Comparison of ENCODE assay signal across 21 mouse cellular contexts in the genomic region with DNA sequence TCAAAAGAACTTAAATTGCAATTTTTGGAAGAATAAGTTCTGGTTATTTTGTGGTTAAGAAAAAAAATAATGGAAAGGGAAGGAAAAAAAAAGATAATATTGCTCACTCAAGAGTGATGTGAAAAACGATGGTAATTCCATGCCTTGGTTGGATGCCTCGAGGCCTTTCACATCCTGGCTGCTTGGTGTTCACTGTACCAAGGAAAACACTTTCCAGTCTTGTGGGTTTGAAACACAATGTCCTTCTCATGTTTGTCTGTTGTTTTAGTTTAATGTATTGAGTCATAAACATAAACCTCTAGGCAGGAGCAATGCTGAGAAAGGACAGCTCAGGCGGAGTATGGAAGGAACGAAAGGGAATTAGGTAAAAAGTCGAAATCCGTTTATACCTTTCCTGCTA.
A peak's percentile ranks its signal among the peaks of the same experiment; 100 is the strongest.
DNase-seq lines count a peak whose midpoint lies in the region; ATAC-seq and TF ChIP-seq lines count a peak whose summit lies in the region.
"Had no signal": no experiment of that assay in that cellular context is flagged by ENCODE, and none has a peak within 500 bp of the region (broad histone marks: within the 10 kb centered on the region; RNA-seq: fewer than 3 reads in every experiment).

No protein-coding gene starts in this region.

- H3K4me1 ChIP-seq in kidney, embryonic 15.5 days: peaks cover 10% of the 10 kb centered on the region
- H3K4me1 ChIP-seq in kidney, postnatal 0 days (replicated peaks; ENCODE audit: insufficient read depth, low read length): no peaks in the 10 kb centered on the region
- H3K4me1 ChIP-seq in embryonic facial prominence, embryonic 10.5 days: no peaks in the 10 kb centered on the region
- H3K4me1 ChIP-seq: embryonic facial prominence, embryonic 12.5 days; forebrain, embryonic 13.5 days; forebrain, embryonic 15.5 days had no signal

- 66% methylated on average over 6 of the region's 6 CpGs for WGBS in kidney, embryonic 15.5 days
- WGBS in kidney, postnatal 0 days: 48% methylated on average over 6 of the region's 6 CpGs
- 87% methylated on average over 6 of the region's 6 CpGs for WGBS in embryonic facial prominence, embryonic 10.5 days

- no peaks in the 10 kb centered on the region for H3K36me3 ChIP-seq in kidney, embryonic 15.5 days
- H3K36me3 ChIP-seq in kidney, postnatal 0 days (ENCODE audit: insufficient read depth, low read length): no peaks in the 10 kb centered on the region
- H3K36me3 ChIP-seq in embryonic facial prominence, embryonic 10.5 days (replicated peaks): no peaks in the 10 kb centered on the region
- H3K36me3 ChIP-seq: embryonic facial prominence, embryonic 12.5 days; forebrain, embryonic 15.5 days had no signal

- no peak overlapping the region for H3K4me2 ChIP-seq in kidney, embryonic 15.5 days
- H3K4me2 ChIP-seq in kidney, postnatal 0 days (ENCODE audit: low read length): no peak overlapping the region
- H3K4me2 ChIP-seq: embryonic facial prominence, embryonic 12.5 days; forebrain, embryonic 13.5 days; forebrain, embryonic 15.5 days had no signal

- POLR2A ChIA-PET in Patski (lab: Charles Lee): interaction anchor here (1.0 kb wide), 1 partner anchor 17 kb away, joined by 3 read pairs; no protein-coding TSS in a partner anchor

- in situ Hi-C loops in Patski (cut with MboI; ENCODE audit: low pct_unique_long_range_greater_than_20kb): no loop called here

- no peak overlapping the region for H3K9ac ChIP-seq in kidney, embryonic 15.5 days
- no peak overlapping the region for H3K9ac ChIP-seq in kidney, postnatal 0 days (ENCODE audit: low read depth, low read length)
- H3K9ac ChIP-seq: embryonic facial prominence, embryonic 12.5 days; forebrain, embryonic 13.5 days; forebrain, embryonic 15.5 days; forebrain, postnatal 0 days had no signal

- no peak overlapping the region for H3K27ac ChIP-seq in kidney, embryonic 15.5 days
- H3K27ac ChIP-seq in kidney, postnatal 0 days: no peak overlapping the region
- H3K27ac ChIP-seq in embryonic facial prominence, embryonic 10.5 days (replicated peaks): no peak overlapping the region
- H3K27ac ChIP-seq: embryonic facial prominence, embryonic 12.5 days; forebrain, embryonic 13.5 days; forebrain, embryonic 15.5 days had no signal

- H3K4me3 ChIP-seq in kidney, embryonic 15.5 days (replicated peaks): no peak overlapping the region
- no peak overlapping the region for H3K4me3 ChIP-seq in kidney, postnatal 0 days (replicated peaks; ENCODE audit: low read depth, low read length)
- no peak overlapping the region for H3K4me3 ChIP-seq in embryonic facial prominence, embryonic 10.5 days
- H3K4me3 ChIP-seq: embryonic facial prominence, embryonic 12.5 days; forebrain, embryonic 13.5 days; forebrain, embryonic 15.5 days had no signal

- ATAC-seq in kidney, embryonic 15.5 days (replicated peaks; ENCODE audit: low FRiP score): peak; percentile 74
- ATAC-seq in kidney, postnatal 0 days (replicated peaks; ENCODE audit: low FRiP score, low read depth): no peak
- ATAC-seq in Patski: peak; percentile 51
- ATAC-seq: forebrain, embryonic 13.5 days; forebrain, embryonic 15.5 days; forebrain, postnatal 0 days had no signal

- CTCF ChIA-PET in Patski (lab: Charles Lee): interaction anchor here (1.0 to 1.4 kb wide), 2 partner anchors 15 to 43 kb away, joined by 3 to 4 read pairs; no protein-coding TSS in a partner anchor

- no peak for TF ChIP-seq CTCF in kidney, postnatal 0 days (IDR thresholded peaks at IDR 0.05; ENCODE audit: low read depth)
- TF ChIP-seq CTCF in Patski (IDR thresholded peaks at IDR 0.05): no peak

- no peak for DNase-seq in kidney, postnatal 14 days
- peak; percentile 8 for DNase-seq in kidney, postnatal 0 days (ENCODE audit: low spot score)
- no peak for DNase-seq in kidney, postnatal 10 days
- peak; percentile 9 for DNase-seq in Muller cell, postnatal 12 days (ENCODE audit: inconsistent ontology term)
- peak; percentile 42 for DNase-seq in Patski (ENCODE audit: low read depth, low spot score)
- DNase-seq in embryonic facial prominence, embryonic 10.5 days (ENCODE audit: low spot score): no peak
- DNase-seq: adrenal gland, adult 2 months; adrenal gland, postnatal 10 days; adrenal gland, postnatal 25 days; cerebellum, adult 11 months; cerebellum, adult 18-20 months; cerebellum, adult 8-10 months; cerebellum, adult 9-11 months; cerebellum, postnatal 14 days; cerebellum, postnatal 36 days; embryo, embryonic 11 days; forebrain, postnatal 0 days had no signal

- no peaks in the 10 kb centered on the region for H3K9me3 ChIP-seq in kidney, embryonic 15.5 days (replicated peaks)
- no peaks in the 10 kb centered on the region for H3K9me3 ChIP-seq in kidney, postnatal 0 days (replicated peaks; ENCODE audit: low read length)
- H3K9me3 ChIP-seq in embryonic facial prominence, embryonic 10.5 days: no peaks in the 10 kb centered on the region
- H3K9me3 ChIP-seq: embryonic facial prominence, embryonic 12.5 days; forebrain, embryonic 13.5 days; forebrain, embryonic 15.5 days had no signal

- no peaks in the 10 kb centered on the region for H3K27me3 ChIP-seq in kidney, embryonic 15.5 days
- H3K27me3 ChIP-seq in kidney, postnatal 0 days (ENCODE audit: insufficient read depth, low read length): no peaks in the 10 kb centered on the region
- no peaks in the 10 kb centered on the region for H3K27me3 ChIP-seq in Patski
- H3K27me3 ChIP-seq in embryonic facial prominence, embryonic 10.5 days (replicated peaks; ENCODE audit: low read depth, poor library complexity, severe bottlenecking): no peaks in the 10 kb centered on the region
- H3K27me3 ChIP-seq: embryonic facial prominence, embryonic 12.5 days; forebrain, embryonic 13.5 days; forebrain, embryonic 15.5 days had no signal

Comparison
In these comparisons a context has a peak if more than half of its experiments do, and no peak if none do; other contexts are left out.
1. DNase-seq: peak in kidney, postnatal 0 days (single experiment), Muller cell, postnatal 12 days (single experiment) and Patski (single experiment); none in kidney, postnatal 14 days (single experiment), kidney, postnatal 10 days (single experiment) and embryonic facial prominence, embryonic 10.5 days (single experiment).